Mouse (Mus musculus) limb, embryonic 11.5 days (tissue): ENCODE measurements at regions not wholly inside any gene's neighbourhood (a gene's known extent, or its start where the extent isn't known, plus 50 kb on each side); places are given as distances from the start of the nearest gene placed in this dataset.

Experiments
- ATAC-seq: fragments of 200-750 bp; cut with Nextera tagmentation; 2 replicates; pipeline ENCODE4 v1.8.0; 2017; ENCODE audit warnings: low read depth; ENCODE audit not compliant: insufficient number of reproducible peaks, low FRiP score, low TSS enrichment
- DNase-seq: peaks from one replicate; pipeline ENCODE4 v3.0.0-alpha.2; 2015; ENCODE audit warnings: low spot score
- H3K27ac ChIP-seq: fragments of 300-500 bp; sonication (generic); replicated peaks from 2 replicates; pipeline ENCODE4 v1.5.1; 2014; ENCODE audit warnings: low read depth, mild to moderate bottlenecking, low read length
- H3K27me3 ChIP-seq: fragments of 300-500 bp; sonication (generic); 2 replicates; pipeline ENCODE4 v1.6.1; 2014; ENCODE audit warnings: mild to moderate bottlenecking, low read length, mixed read lengths; ENCODE audit not compliant: control insufficient read depth, insufficient read depth
- H3K36me3 ChIP-seq: fragments of 300-500 bp; sonication (generic); 2 replicates; pipeline ENCODE4 v1.6.1; 2014; ENCODE audit warnings: mild to moderate bottlenecking, low read length, moderate library complexity, mixed read lengths; ENCODE audit not compliant: control insufficient read depth, insufficient read depth
- H3K4me1 ChIP-seq: fragments of 300-500 bp; sonication (generic); 2 replicates; pipeline ENCODE4 v1.6.1; 2014; ENCODE audit warnings: low read length, mixed read lengths; ENCODE audit not compliant: control insufficient read depth, insufficient read depth
- H3K4me2 ChIP-seq: fragments of 300-500 bp; sonication (generic); 2 replicates; pipeline ENCODE4 v1.6.1; 2014; ENCODE audit warnings: low read depth, mild to moderate bottlenecking, moderate library complexity; ENCODE audit not compliant: severe bottlenecking
- H3K4me3 ChIP-seq: fragments of 300-500 bp; sonication (generic); 2 replicates; pipeline ENCODE4 v1.5.1; 2014; ENCODE audit warnings: low read depth, low read length
- H3K9ac ChIP-seq: fragments of 300-500 bp; sonication (generic); 2 replicates; pipeline ENCODE4 v1.6.1; 2014; ENCODE audit warnings: mild to moderate bottlenecking, low read length
- H3K9me3 ChIP-seq: fragments of 300-500 bp; sonication (generic); 2 replicates; pipeline ENCODE4 v1.6.1; 2016; ENCODE audit warnings: low read length; ENCODE audit not compliant: control insufficient read depth
- WGBS: fragments of 180-500 bp; shearing (Covaris S2); extraction: QIAGEN DNeasy Blood & Tissue Kit; methylation state at CpG from one replicate; pipeline ENCODE4 v1.1.7; 2014; 5-methylcytosine and 5-hydroxymethylcytosine counted together

DNA sequence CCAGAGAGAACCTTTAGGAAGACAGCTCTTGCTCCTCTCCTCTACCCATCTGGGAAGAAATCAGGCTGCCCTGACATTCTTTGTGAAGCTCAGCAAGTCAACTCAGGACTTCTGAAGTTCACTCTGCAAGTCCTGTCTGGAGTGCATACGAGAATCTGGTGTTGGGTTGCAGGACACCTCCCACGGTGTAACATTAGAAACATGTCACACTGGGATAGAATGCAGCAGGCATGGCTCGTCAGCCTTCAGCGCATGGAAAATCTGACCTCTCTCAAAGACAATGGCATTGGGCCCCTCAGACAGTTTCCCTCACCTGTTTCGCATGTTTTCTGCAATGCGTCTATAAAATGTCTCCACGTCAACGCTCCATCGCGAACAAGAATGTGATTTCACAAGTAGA lies 251.5 kb downstream of the Fgf9 start:
- Histone ChIP-seq H3K4me3 (no peak overlapping the region), H3K4me2 (no peak overlapping the region), H3K9ac (no peak overlapping the region), H3K36me3 (no peaks in the 10 kb centered on the region), H3K4me1 (0 out of 2 replicates have a peak, but pooled peaks cover 3% of the 10 kb centered on the region), H3K27ac (no peak overlapping the region), H3K9me3 (no peaks in the 10 kb centered on the region), H3K27me3 (no peaks in the 10 kb centered on the region)
- DNase-seq (no peak), ATAC-seq (no peak)
- WGBS = 79% methylated on average over 10 of the region's 10 CpGs

DNA sequence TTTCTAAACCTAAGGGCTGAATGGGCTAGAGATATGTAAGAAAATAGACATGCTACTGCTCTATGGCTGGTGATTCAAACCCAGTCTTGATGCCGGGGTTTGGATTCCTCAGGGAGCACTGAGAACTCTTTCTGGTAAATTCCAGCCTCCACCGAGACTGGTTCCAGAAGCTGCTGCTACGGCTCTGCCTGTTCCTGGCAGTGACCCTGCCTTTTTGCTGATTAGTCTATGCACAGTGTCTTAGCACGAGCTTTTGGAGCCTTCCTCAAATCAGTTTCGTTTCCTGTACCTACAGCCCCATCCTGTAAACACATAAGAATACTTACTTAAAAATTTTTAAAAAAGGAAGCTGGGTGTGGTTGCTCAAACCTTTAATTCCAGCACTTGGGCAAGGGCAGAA lies 250.9 kb downstream of the Fgf9 start:
- ATAC-seq (no peak), DNase-seq (no peak)
- H3K9me3 ChIP-seq = no peaks in the 10 kb centered on the region
- H3K9ac ChIP-seq = no peak overlapping the region
- 0 out of 2 replicates have a peak, but pooled peaks cover 3% of the 10 kb centered on the region for H3K4me1 ChIP-seq
- H3K27ac ChIP-seq = no peak overlapping the region
- H3K36me3 ChIP-seq = no peaks in the 10 kb centered on the region
- 87% methylated on average over 5 of the region's 5 CpGs for WGBS
- no peak overlapping the region for H3K4me3 ChIP-seq
- no peak overlapping the region for H3K4me2 ChIP-seq
- no peaks in the 10 kb centered on the region for H3K27me3 ChIP-seq

DNA sequence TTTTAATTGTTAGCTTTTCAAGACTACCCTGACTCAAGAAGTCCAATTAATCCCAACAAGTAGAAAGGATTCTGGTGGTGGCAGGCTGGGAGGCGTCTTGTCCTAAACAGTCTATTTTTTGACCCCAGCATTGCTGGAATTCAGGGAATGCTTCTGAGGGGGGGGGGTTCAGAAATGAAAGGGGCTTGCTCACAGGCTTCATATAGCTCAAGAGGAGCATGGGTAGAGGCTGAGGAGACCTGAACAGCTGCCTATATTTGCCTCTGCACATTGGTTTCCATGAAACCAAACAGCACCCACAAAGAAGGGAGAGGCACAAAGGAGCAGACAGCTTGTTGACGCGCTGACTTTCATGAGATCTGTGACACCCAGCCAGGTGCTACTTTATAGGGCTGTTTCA lies 247.3 kb downstream of the Fgf9 start:
- peaks cover 8% of the 10 kb centered on the region; the same call in 1 of the 2 replicates for H3K4me1 ChIP-seq
- ATAC-seq (no peak), DNase-seq (no peak)
- no peaks in the 10 kb centered on the region for H3K27me3 ChIP-seq
- no peak overlapping the region for H3K9ac ChIP-seq
- H3K4me3 ChIP-seq = no peak overlapping the region
- no peaks in the 10 kb centered on the region for H3K36me3 ChIP-seq
- H3K4me2 ChIP-seq = no peak overlapping the region
- H3K9me3 ChIP-seq = no peaks in the 10 kb centered on the region
- no peak overlapping the region for H3K27ac ChIP-seq
- 77% methylated on average over 3 of the region's 3 CpGs for WGBS

DNA sequence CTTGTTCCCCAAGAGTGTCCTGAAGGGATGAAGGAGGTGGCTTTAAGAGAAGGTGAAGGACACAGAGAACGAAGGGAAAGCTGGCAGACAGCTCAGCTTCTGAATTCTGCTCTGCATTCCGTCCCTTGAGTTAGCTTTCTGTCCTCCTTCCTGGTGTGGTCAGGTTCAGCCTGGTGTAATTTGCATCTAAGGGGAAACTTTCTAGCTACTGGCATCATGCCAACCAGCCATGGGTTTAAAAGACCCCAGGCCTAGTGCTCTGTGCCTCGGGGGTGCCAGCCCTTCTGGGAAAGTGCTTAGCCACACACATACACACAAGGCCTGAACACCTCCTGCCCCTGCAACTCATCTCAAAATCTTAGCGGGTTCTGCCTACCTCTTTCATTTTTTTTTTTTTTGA lies 246.9 kb downstream of the Fgf9 start:
- no peaks in the 10 kb centered on the region for H3K36me3 ChIP-seq
- DNase-seq (no peak), ATAC-seq (no peak)

DNA sequence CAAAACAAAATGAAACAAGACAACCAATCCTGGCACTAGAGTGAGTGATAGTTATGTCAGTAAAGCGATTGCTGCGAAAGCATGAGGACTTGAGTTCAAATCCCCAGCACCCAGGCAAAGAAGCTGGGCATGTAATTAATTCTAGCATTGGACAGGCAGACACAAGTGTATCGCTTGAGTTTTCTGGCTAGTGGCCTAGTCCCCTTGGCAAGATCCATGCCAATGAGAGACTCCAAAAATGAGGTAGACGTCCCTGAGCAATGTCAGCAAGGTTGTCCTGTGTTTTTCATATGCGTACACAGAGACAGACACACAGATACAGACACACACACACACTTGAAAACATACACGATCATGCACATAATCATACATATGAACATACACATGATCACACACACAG lies 237.3 kb downstream of the Fgf9 start:
- no peaks in the 10 kb centered on the region for H3K36me3 ChIP-seq
- no peaks in the 10 kb centered on the region for H3K27me3 ChIP-seq
- no peaks in the 10 kb centered on the region for H3K4me1 ChIP-seq
- ATAC-seq (no peak), DNase-seq (no peak)
- no peak overlapping the region for H3K4me2 ChIP-seq
- H3K27ac ChIP-seq = no peak overlapping the region
- 93% methylated on average over 6 of the region's 6 CpGs for WGBS
- H3K4me3 ChIP-seq = no peak overlapping the region
- no peak overlapping the region for H3K9ac ChIP-seq
- no peaks in the 10 kb centered on the region for H3K9me3 ChIP-seq

More for the DNA sequence above, 246.9 kb downstream of the Fgf9 start:
- no peak overlapping the region for H3K4me3 ChIP-seq
- H3K4me2 ChIP-seq = no peak overlapping the region
- H3K27me3 ChIP-seq = no peaks in the 10 kb centered on the region
- no peaks in the 10 kb centered on the region for H3K9me3 ChIP-seq
- peaks cover 8% of the 10 kb centered on the region; the same call in 1 of the 2 replicates for H3K4me1 ChIP-seq
- WGBS = 70% methylated on average over 4 of the region's 4 CpGs
- no peak overlapping the region for H3K9ac ChIP-seq
- H3K27ac ChIP-seq = no peak overlapping the region

DNA sequence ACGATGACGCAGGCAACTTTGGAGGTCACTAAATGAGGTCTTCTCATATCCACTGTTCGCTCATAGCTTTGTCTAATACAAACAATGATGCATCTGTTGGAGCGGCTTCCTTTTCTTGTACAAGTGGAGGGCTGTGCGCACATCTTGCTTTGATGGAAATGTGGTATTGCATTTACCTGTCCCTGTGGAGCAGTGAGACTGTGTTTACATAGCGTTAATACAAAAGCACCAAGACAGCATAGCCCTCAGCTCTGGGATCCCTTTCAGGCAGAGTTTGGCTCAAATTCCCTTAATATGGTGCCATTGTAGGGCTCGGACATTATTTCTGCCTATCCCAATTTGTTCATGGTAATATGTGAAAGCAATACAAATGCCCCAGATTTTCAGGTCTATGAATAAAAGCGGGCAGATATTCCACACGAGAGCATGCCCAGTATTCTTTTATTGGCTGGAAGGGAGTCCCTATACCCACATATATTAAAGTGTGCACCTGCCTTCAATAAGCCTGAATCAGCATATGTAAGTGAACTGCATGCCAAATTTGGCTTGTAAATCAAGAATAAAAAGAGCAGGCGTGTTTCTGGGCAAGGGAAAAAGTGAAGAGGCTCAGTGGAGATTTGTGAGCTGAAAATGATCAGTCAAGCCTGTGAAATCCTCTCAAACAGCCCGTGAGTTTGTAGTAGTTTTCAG lies 236.6 kb downstream of the Fgf9 start:
- H3K9me3 ChIP-seq = no peaks in the 10 kb centered on the region
- H3K4me3 ChIP-seq = no peak overlapping the region
- no peak for ATAC-seq
- H3K9ac ChIP-seq = no peak overlapping the region
- H3K36me3 ChIP-seq = no peaks in the 10 kb centered on the region
- no peak overlapping the region for H3K27ac ChIP-seq
- no peaks in the 10 kb centered on the region for H3K4me1 ChIP-seq
- 89% methylated on average over 11 of the region's 11 CpGs for WGBS
- no peaks in the 10 kb centered on the region for H3K27me3 ChIP-seq
- no peak for DNase-seq
- no peak overlapping the region for H3K4me2 ChIP-seq

DNA sequence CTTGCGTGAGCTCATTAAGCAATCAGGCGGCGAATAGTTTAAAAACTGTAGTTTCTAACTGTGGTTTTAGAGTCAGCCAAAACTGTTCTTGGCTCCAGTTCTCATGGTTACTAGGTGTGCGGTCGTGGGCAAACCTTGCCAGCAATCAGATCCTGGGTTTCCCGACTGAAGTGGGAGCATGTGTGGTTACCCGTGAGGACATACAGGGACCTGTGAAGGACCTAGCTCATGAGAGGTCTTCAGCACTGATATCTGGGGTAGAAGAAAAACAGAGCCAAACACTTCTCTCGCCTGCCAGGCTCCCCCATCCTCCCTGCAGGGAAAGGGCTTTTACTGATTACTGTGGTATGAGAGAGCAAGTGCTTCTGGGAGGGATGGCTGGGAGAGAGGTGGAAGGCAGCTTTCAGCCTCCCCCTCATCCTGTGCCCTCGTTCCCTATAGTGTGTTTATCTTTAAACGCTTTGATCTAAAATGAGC lies 230.1 kb downstream of the Fgf9 start:
- Histone ChIP-seq H3K4me1 (no peaks in the 10 kb centered on the region), H3K4me3 (no peak overlapping the region), H3K27me3 (no peaks in the 10 kb centered on the region), H3K27ac (no peak overlapping the region), H3K9ac (no peak overlapping the region), H3K4me2 (no peak overlapping the region), H3K9me3 (no peaks in the 10 kb centered on the region), H3K36me3 (no peaks in the 10 kb centered on the region)
- 60% methylated on average over 10 of the region's 10 CpGs for WGBS
- ATAC-seq (no peak), DNase-seq (no peak)

DNA sequence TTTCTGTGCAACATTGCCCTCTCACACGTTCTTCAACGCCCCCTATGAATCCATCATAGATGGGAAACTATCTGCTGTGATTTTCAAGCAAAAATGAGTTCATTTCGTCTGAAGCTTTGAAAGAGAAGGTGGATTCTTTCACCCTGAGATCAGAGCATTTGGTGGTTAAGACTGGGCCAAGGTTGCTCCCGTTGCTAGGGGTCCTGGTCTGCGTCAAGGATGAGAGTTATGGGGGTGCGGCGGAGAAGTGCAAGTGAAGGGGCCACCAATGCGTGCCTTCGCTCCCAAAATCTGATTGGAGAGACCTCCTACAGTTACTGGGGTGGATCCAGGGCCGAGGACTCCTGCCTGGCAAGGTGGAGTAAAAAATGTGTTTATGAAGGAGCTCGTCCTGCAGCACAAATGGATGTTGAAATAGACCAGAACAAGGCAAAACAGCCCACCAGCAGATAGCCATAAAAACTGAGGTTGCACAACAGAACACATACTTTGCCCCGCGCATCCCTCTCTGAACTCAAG lies 215.7 kb downstream of the Fgf9 start:
- Histone ChIP-seq H3K4me2 (no peak overlapping the region), H3K4me3 (no peak overlapping the region), H3K4me1 (no peaks in the 10 kb centered on the region), H3K27ac (no peak overlapping the region), H3K9ac (no peak overlapping the region), H3K9me3 (no peaks in the 10 kb centered on the region), H3K36me3 (no peaks in the 10 kb centered on the region), H3K27me3 (no peaks in the 10 kb centered on the region)
- DNase-seq = no peak
- WGBS = 64% methylated on average over 13 of the region's 13 CpGs
- no peak for ATAC-seq
